Mouse (Mus musculus): ENCODE results near the gene Glyat.

The Glyat gene

GRCm38 (mm10) chr19:12677812-12678211 lies 44.7 kb downstream of the Glyat start, which contains the start of gene Olfr1443:
TSS of gene Olfr1443 (plus strand) at chr19:12678112.
- in situ Hi-C loops (cut with MseI, MboI), result no loop called here

GRCm38 (mm10) chr19:12684638-12685037 lies 51.5 kb downstream of the Glyat start:
- in situ Hi-C loops (cut with MseI, MboI), result no loop called here

DNA sequence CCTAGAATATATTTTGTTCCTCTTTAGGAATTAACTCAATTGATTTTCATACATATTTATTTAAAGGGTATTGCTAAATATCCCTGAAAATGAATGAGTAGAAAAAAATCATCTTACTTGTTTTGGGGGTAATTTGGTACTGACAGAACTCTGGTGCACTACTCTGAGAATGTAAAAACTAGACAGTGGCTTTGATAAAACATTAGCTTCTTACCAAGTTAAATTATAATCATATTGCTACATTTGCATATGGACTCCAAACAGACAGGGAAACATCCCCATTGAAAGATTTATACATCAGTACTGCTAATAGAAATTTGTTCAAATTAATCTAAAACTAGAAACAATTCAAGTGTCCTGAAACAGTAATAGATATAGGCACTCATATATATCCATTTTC lies 52.1 kb downstream of the Glyat start:
- in situ Hi-C loops (cut with MseI, MboI), result no loop called here

GRCm38 (mm10) chr19:12695590-12695989 lies 62.5 kb downstream of the Glyat start, which contains the start of gene Keg1:
TSS of gene Keg1 (plus strand) at chr19:12695786.
- in situ Hi-C loops (cut with MseI, MboI), result no loop called here

- in situ Hi-C loops (cut with MseI, MboI), result no loop called here
Observed at GRCm38 (mm10) chr19:12696221-12696620, 63.1 kb downstream of the Glyat start.
